Mouse (Mus musculus): Measurements from ENCODE around the gene Clec2i. TPM values are rescaled to one million over a fixed set of nuclear protein-coding genes. Genes with fewer than 3 reads are reported as not detected.
"Not testable (repeated sequence)": the region's sequence is repeated elsewhere in the genome, so short reads cannot be mapped to it uniquely, and the experiment has no call there.

Clec2i gene
- polyA plus RNA-seq, 1 experiment: 9.6 TPM

DNA sequence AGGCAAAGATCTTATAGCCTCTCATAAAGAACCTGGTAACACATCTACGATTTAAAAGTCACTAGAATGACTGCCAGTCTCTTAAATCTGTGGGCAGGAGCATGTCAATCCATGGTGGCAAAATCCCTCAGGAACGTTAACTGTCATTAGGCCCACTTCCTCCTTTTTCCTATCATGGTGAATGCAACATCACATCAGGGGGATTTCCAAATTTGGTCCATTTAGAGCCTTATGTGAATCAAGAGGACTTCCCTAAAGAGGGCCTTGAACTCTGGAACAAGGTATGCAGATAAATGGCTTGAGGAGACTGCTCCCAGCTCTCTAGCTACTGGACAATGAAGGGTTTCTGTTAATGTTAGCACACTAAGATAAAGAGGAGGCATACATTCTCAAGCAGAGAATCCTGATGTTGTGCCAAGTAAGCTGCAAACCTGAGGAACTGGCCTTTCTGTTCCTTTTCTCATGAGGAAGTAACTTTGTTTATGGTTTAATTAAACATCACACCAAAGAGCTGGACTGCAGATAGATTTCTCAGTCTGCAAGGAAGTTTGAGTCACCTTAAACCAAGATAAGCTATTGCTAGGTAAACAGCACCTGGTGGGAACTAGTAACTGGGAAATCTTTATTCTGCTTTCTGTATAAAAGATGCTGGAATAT, 26.3 kb downstream of the Clec2i start:
- H3K27ac ChIP-seq (ENCODE audit: insufficient read depth, low read length): no peak overlapping the region
- DNase-seq (ENCODE audit: low read depth in 1 of 2, low spot score in 2 of 2): no peak
- no peak overlapping the region for H3K4me3 ChIP-seq (ENCODE audit: extremely low read depth, insufficient read depth, insufficient read length)
- H3K4me1 ChIP-seq (ENCODE audit: control insufficient read depth, insufficient read depth, insufficient read length): peaks cover 6% of the 10 kb centered on the region
- H3K36me3 ChIP-seq (ENCODE audit: control insufficient read depth, insufficient read depth, low read length): no peaks in the 10 kb centered on the region
- TF ChIP-seq POLR2A (IDR thresholded peaks at IDR 0.05; ENCODE audit: low read depth, low read length): no peak
- no peak for TF ChIP-seq CTCF (IDR thresholded peaks at IDR 0.05; ENCODE audit: extremely low read depth, insufficient read depth, insufficient read length, insufficient replicate concordance)
- WGBS: 48% methylated on average over 2 of the region's 2 CpGs
- no peaks in the 10 kb centered on the region for H3K27me3 ChIP-seq (ENCODE audit: control insufficient read depth, insufficient read depth, low read length)

DNA sequence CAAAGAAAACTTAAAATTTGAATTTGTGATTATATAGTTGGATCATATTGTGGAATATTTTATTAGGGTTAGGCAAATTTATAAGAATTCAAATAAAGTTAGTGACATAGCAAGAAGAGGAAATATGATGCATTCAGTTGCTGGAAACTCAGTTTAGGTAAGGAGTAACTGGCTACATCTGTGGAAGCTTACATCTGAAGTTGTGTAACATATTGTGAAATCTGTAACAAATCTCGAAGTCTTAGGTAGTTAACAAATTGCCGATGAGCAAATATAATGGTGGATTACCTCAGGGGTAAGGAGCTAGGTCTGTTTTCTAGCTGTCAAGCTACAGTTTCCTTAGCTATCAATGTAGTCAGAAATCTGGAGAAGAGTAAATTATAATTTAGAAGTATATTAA, 29.9 kb downstream of the Clec2i start:
- Histone ChIP-seq H3K27ac (ENCODE audit: insufficient read depth, low read length) (no peak overlapping the region), H3K27me3 (ENCODE audit: control insufficient read depth, insufficient read depth, low read length) (no peaks in the 10 kb centered on the region), H3K4me1 (ENCODE audit: control insufficient read depth, insufficient read depth, insufficient read length) (peaks cover 6% of the 10 kb centered on the region), H3K36me3 (ENCODE audit: control insufficient read depth, insufficient read depth, low read length) (no peaks in the 10 kb centered on the region), H3K4me3 (ENCODE audit: extremely low read depth, insufficient read depth, insufficient read length) (no peak overlapping the region)
- no peak for DNase-seq (ENCODE audit: low read depth in 1 of 2, low spot score in 2 of 2)
- WGBS: 87% methylated on average over 2 of the region's 2 CpGs
- TF ChIP-seq POLR2A (IDR thresholded peaks at IDR 0.05; ENCODE audit: low read depth, low read length): no peak
- no peak for TF ChIP-seq CTCF (IDR thresholded peaks at IDR 0.05; ENCODE audit: extremely low read depth, insufficient read depth, insufficient read length, insufficient replicate concordance)

DNA sequence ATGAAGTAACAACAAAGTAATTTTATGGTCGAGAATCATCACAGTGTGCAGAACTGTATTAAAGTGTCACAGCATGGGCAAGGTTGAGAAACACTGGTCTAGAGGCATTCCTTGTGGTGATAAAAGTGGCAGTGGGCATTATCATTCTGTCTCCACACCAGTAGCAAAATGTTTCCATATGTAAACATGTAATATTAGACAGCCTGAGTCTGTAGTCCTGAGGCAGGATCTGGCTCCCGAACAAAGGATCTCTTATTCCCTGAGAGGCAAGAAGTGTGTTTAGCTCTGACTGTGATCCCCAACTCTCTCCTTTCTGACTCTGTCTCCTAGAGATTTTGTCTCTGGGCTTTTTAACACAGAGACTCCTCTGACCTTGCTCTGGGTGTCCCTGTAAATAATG, 45.7 kb downstream of the Clec2i start:
- WGBS: 93% methylated on average over 2 of the region's 2 CpGs

DNA sequence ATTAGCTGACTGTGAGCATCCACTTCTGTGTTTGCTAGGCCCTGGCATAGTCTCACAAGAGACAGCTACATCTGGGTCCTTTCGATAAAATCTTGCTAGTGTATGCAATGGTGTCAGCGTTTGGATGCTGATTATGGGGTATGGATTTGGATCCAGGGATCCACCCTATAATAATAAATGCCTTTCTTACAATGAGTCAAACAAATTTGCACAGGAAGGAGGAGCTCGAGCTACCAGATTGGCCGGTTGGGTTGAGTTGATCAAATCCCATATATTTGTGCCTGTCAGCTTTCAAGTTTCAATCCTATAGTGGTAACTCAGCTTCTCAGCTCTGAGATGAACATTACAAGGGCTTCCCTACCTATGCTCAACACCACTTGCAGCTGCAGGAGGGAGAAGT, 46.7 kb downstream of the Clec2i start, which contains the start of gene Clec2g:
TSS of gene Clec2g (plus strand) at position 301 of the 400 bp plus-strand sequence.
- H3K4me1 ChIP-seq (ENCODE audit: control insufficient read depth, insufficient read depth, insufficient read length); H3K36me3 ChIP-seq (ENCODE audit: control insufficient read depth, insufficient read depth, low read length); DNase-seq (ENCODE audit: low read depth in 1 of 2, low spot score in 2 of 2); H3K27me3 ChIP-seq (ENCODE audit: control insufficient read depth, insufficient read depth, low read length); H3K4me3 ChIP-seq (ENCODE audit: extremely low read depth, insufficient read depth, insufficient read length); H3K27ac ChIP-seq (ENCODE audit: insufficient read depth, low read length): not testable (repeated sequence)
- 90% methylated on average over 4 of the region's 4 CpGs for WGBS

More for the DNA sequence above, 45.7 kb downstream of the Clec2i start:
- Histone ChIP-seq H3K4me1 (ENCODE audit: control insufficient read depth, insufficient read depth, insufficient read length) (no peaks in the 10 kb centered on the region), H3K36me3 (ENCODE audit: control insufficient read depth, insufficient read depth, low read length) (no peaks in the 10 kb centered on the region), H3K27me3 (ENCODE audit: control insufficient read depth, insufficient read depth, low read length) (no peaks in the 10 kb centered on the region), H3K27ac (ENCODE audit: insufficient read depth, low read length) (no peak overlapping the region), H3K4me3 (ENCODE audit: extremely low read depth, insufficient read depth, insufficient read length) (no peak overlapping the region)
- TF ChIP-seq CTCF (IDR thresholded peaks at IDR 0.05; ENCODE audit: extremely low read depth, insufficient read depth, insufficient read length, insufficient replicate concordance) (no peak), POLR2A (IDR thresholded peaks at IDR 0.05; ENCODE audit: low read depth, low read length) (no peak)
- no peak for DNase-seq (ENCODE audit: low read depth in 1 of 2, low spot score in 2 of 2)

DNA sequence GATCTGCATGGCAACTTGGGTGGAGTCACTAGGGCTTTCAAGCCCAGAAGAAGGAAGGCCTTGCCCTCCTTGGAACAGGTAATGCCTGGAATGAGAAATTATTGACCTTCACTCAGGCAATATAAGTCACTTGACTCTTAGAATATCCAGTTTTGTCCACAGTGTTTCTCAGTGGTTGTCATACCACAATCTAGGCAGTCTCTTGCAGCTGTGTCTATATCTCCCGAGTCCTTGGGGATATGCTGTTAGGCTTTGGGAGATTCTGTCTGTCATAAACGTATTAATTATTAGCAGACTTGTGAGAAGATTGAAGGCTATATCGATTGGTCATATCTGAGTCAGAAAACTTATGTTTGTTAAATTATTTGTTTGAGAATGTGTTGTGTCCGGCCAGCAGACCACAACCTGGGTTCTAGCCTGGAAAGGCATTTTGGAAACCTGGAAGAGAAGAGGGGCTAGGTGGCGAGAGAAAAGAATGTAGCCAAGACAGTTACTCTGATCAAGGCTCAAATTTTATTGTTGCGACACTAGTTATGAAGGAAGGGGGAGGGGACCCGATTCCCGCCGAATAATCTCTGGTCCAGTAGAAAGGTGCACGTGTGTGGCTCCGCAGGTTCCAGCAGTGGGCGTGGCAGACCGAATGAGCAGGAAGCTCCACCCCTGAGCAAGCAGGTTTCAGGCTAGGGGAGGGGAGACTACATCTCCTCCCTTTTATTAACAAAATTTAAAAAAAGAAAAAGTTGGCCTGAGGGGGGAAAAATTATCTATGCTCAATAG, 48.7 kb downstream of the Clec2i start:
- H3K4me3 ChIP-seq (ENCODE audit: extremely low read depth, insufficient read depth, insufficient read length); H3K4me1 ChIP-seq (ENCODE audit: control insufficient read depth, insufficient read depth, insufficient read length); H3K27ac ChIP-seq (ENCODE audit: insufficient read depth, low read length); DNase-seq (ENCODE audit: low read depth in 1 of 2, low spot score in 2 of 2); H3K36me3 ChIP-seq (ENCODE audit: control insufficient read depth, insufficient read depth, low read length); H3K27me3 ChIP-seq (ENCODE audit: control insufficient read depth, insufficient read depth, low read length): not testable (repeated sequence)
- 89% methylated on average over 5 of the region's 13 CpGs for WGBS

GRCm38 (mm10) chr6:128941646-128942421, 54.4 kb downstream of the Clec2i start:
- Histone ChIP-seq H3K4me1 (ENCODE audit: control insufficient read depth, insufficient read depth, insufficient read length) (no peaks in the 10 kb centered on the region; the same call in 1 of the 2 replicates), H3K27ac (ENCODE audit: insufficient read depth, low read length) (no peak overlapping the region), H3K27me3 (ENCODE audit: control insufficient read depth, insufficient read depth, low read length) (no peaks in the 10 kb centered on the region), H3K36me3 (ENCODE audit: control insufficient read depth, insufficient read depth, low read length) (peaks cover 7% of the 10 kb centered on the region; the same call in 1 of the 2 replicates), H3K4me3 (ENCODE audit: extremely low read depth, insufficient read depth, insufficient read length) (no peak overlapping the region)
- TF ChIP-seq POLR2A (IDR thresholded peaks at IDR 0.05; ENCODE audit: low read depth, low read length) (no peak), CTCF (IDR thresholded peaks at IDR 0.05; ENCODE audit: extremely low read depth, insufficient read depth, insufficient read length, insufficient replicate concordance) (no peak)
- DNase-seq (ENCODE audit: low read depth in 1 of 2, low spot score in 2 of 2): no peak
- 91% methylated on average over 5 of the region's 5 CpGs for WGBS

Data from spleen, adult 2 months (tissue).